Mouse (Mus musculus): ENCODE results near the gene Fgfr2.

DNA sequence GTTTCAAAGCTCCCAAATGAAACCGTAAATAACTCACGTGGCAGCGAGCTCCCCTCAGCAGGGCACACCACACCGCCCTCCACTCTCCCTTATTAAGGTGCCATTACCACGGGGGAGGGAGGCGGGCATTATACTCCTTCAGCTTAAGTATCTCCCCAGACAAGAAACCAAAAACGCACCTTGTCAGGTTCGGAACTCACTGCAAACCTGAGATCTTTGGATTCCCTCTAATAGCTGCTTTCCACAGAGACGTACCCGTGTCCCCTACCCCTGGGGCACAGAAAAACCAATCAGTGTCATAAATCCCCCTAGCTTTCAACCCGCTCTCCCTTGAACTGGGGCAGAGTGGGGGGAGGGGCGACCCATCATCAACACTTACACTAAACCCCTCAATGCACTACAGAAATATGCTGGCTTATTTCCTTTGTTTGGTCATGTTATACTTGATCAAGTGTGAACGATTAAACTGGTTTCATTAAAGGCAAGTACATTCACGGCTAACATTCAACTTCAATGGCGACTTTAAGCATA is 2.9 kb downstream of the Fgfr2 start:
- TF ChIP-seq CTCF (conservative IDR thresholded peaks at IDR 0.05; ENCODE audit: insufficient read depth, insufficient read length, low read depth, low read length), result no peak
- TF ChIP-seq POLR2A (IDR thresholded peaks at IDR 0.05; ENCODE audit: low read depth, low read length), result no peak

Measured in kidney, adult 2 months (tissue).